Mouse (Mus musculus) gastrocnemius, postnatal 36 days (tissue): Measurements from ENCODE around the gene Hbp1. TPM values are rescaled to one million over a fixed set of nuclear protein-coding genes. Genes with fewer than 3 reads are reported as not detected.

Experiments used
- DNase-seq, 2 experiments: peaks; one replicate each; pipeline ENCODE4 v3.0.0; 2022
- intact Hi-C: fragments of 180-260 bp; cut with DNase I; formaldehyde crosslinking; loops from one replicate; pipeline ENCODE4 v1.15.1; 2025
- long read RNA-seq, 2 experiments: library from polyadenylated mRNA; stranded (forward); transcript quantifications; one replicate each; pipeline ENCODE4 v2.0.0; 2021
- total RNA-seq, 2 experiments: library from RNA; stranded (reverse); gene quantifications; 2 replicates each; pipeline ENCODE4 v1.2.3; 2021

Gene Hbp1
- total RNA-seq = 10 to 100 TPM; 58.2 to 68.0 TPM
- long read RNA-seq, experiment 1, transcript Hbp1-202 (11 exons, 3,142 nt) = major isoform, 33 of 59 reads
- long read RNA-seq, experiment 1, partial matches to known transcripts = 11 of 59 reads
- long read RNA-seq, experiment 1, other reads (novel, unspliced or antisense) = 14 of 59 reads
- long read RNA-seq, experiment 2, transcript Hbp1-202 (11 exons, 3,142 nt) = major isoform, 24 of 47 reads
- long read RNA-seq, experiment 2, partial matches to known transcripts = 8 of 47 reads
- long read RNA-seq, experiment 2, other reads (novel, unspliced or antisense) = 12 of 47 reads

DNA sequence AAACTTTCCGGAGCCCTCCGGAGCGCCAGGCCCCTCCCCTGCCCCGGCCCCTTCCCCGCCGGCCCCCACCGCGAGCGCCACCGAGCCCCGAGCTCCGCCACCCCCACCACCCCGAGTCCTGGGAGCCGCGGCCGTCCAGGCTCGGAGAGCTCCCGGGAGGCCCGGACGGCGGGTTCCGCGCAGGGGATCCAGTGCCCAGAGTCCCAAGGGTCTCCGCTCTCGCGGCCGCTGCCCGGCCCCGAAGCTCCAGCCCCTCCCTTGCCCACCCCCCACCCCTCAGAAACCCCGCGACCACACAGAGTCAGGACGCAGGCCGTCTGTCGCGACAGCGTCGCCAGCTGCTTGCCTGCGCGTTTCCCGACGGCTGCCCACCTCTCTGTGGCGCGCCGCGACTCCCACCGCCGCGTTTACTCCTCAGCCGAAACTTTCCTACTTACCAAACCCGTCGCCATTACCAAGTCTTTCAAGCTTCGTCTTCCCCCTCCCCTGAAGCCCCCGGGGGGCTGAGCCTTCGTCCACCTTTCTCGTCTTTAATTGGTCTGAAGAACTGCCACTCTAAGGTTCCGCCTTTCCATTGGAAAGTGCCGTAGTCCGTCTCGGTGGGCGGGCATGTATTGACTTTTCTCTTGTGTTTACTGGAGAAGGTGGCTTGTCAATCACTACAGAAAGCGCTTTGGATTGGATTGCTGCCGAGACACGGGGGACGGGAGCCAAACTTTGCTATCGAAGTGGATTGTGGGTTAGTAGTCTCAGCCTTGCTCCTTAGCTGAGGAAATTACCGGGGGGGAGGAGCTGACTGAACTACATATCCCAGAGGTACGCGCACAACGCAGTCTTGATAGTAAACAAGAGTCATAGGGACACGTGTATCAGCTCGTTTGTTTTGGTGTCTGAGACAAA lies at the start of gene Hbp1:
Gene Hbp1, minus strand, starts transcription at position 777 of the 900 bp plus-strand sequence.
- intact Hi-C loops = no loop called here
- peak; percentile 99 for DNase-seq

DNA sequence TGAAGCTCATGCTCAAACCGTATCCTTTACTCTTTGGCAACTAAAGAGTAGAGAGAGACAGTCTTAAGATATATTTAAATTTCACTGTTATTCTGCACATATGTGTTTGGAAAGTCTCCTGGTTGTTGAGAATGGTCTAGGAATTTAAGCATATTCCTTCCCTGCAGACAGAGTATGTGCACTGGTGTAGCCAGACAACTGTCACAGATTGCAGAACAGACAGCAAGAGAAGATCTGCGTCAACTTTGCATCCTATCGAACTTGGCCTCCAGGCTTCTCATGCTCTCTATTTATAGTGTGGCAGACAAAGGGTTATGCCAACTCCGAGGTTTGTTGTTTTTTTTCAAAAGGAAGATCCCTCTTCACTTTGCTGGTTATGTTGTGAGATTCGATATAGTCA lies 48.4 kb upstream of the Hbp1 start:
- intact Hi-C loops = no loop called here
- no peak for DNase-seq

DNA sequence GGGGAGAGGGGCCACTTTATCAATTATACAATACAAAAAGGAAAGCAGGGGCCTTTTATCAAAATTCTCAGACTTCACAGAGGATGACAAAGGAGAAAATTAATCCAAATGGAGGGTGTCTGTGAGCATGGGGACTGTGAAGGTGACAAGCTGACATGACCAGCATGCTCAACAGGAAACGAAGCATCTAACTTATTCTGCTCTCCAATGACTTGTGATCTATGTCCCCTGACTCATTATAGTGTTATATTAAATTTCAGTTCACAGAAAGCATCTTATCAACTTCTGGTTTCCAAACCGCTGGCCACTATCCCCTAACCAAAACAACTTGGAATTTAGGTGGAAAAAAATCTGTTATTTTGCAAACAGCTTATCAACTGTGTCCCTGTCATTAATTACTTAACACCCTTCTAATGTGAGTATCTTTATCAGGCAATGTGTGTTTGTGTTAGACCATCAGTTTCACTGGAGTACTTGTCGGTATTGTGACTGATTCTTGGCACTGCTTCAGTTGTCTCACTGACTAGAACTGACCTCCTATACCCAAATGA lies 47.1 kb upstream of the Hbp1 start:
- intact Hi-C loops = no loop called here

DNA sequence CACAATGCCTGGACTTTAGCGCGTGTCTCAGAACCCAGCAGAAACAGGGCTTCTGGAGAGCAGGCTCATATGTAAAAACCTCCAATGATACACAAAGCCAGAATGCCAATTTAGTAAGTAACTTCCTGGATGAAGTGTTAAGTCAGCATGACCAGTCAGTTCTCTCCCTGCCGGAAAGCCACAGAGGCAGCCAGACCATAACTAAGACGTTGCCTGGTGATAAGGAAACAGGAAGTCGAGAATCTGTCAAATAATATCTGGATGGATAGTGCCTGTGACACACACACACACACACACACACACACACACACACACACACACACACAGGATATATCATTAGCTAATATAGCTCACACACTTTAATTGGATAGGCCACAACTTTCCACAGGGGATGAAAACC lies 46.5 kb upstream of the Hbp1 start:
- no peak for DNase-seq
- intact Hi-C loops = no loop called here

More for the DNA sequence above, 47.1 kb upstream of the Hbp1 start:
- no peak for DNase-seq

DNA sequence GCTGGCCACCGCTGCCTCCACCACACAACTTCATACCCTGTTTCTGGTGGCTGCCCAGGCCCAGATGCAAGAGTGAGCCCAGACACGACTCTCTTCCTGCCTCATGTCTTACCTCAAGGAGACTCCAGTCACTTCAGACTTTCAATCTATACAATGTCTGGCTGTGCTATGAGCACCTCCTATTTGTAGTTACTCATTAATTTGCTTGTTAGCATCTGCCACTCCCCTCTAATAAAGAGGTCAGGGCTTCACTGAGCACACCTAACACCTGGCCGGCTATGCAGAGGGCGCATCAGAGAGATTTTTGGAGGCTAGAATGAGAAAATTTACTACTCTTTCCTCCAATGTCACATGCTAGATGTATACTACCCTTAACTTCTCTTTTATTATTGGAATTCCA lies 40.2 kb upstream of the Hbp1 start:
- intact Hi-C loops = no loop called here
- no peak for DNase-seq

DNA sequence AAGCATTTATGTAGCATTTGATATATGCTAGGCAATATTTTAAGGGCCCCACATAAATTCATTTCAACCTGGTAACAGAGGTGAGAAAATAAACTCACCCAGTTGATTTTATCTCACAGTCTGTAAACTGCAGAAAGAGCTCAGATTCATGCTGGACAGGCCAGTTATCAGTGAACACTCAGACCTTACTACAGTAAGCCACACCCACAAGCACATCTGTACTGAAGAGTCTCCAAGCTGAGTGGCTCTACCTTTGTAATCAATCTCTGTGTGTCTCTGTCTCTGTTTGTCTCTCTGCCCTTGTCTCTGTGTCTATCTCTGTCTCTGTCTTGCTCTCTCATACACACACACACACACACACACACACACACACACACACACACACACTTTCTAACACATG lies 39.4 kb upstream of the Hbp1 start:
- intact Hi-C loops = no loop called here
- no peak for DNase-seq

DNA sequence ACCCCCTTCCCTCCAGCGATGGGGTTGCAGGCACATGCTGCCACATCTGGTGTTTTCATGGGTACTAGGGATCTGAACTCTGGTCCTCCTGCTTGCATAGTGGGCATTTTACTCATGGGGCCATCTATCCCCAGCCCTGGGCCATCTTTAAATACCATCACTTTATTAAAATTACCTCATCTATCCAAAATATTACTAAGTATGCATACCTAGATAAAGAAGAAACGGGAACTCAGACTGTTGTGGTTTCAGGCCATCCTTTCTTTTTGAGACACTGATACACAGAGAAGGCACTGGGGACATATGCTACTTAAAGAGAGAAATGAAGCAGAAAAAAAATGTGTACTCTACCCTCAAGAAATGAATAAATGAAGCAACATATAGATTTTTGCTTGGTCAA lies 36.1 kb upstream of the Hbp1 start:
- intact Hi-C loops = no loop called here
- DNase-seq = no peak

DNA sequence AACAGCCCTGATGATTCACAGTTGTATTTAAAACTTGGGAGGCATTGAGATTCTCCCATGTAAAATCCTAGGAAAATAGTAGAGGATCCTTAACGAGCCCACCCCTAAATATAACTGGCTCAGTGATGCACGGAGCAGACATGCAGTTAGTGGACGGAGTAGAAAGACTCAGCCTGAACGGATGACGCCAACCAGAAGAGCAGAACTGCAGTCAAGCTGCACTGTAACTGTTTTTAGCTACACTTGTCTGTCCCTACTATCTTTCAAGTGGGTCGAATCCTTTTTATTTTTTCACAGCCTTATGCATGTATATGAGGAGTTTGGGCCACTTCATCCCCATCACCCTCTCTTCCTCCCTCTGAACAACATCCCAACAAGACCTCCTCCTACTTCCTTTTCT lies 35.4 kb upstream of the Hbp1 start:
- intact Hi-C loops = no loop called here
- no peak for DNase-seq

DNA sequence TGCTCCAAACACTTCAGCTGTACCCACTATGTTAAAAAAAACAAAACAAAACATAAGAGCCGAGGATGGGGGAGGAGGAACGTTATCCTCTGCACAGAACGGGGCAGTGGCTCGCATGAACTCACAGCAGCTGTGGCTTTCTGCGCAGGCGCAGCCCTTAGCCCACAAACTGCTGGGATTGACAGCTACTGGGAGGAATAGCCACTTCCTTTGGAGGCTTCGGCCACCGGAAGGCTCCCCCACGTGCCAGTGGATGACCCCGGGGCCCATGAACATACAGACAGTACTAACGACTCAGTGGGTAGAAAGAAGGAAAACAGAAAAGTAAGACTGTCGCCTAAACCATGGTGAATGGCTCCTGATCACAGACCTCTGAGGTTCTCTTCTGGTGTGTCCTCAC lies 34.3 kb upstream of the Hbp1 start:
- DNase-seq = no peak
- intact Hi-C loops = no loop called here

DNA sequence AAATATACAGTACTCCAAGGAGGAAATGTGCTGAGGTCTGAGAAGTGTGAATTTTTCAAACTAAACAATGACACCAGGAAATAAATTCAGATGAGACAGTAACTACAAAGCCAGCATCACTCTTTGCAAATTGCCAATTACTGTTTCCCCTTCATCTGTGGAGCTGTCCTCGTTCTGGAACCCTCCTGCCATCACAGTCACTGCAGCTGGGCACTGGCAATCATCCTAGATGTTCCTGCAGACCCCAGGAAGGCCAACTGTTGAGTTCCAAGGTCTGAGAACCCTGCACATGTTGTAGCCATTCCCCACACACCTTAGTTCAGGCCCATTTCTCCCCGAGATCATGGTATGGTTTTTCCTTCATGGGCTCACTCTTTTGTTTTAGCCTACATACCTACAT lies 33.9 kb upstream of the Hbp1 start:
- DNase-seq = no peak
- intact Hi-C loops = no loop called here

DNA sequence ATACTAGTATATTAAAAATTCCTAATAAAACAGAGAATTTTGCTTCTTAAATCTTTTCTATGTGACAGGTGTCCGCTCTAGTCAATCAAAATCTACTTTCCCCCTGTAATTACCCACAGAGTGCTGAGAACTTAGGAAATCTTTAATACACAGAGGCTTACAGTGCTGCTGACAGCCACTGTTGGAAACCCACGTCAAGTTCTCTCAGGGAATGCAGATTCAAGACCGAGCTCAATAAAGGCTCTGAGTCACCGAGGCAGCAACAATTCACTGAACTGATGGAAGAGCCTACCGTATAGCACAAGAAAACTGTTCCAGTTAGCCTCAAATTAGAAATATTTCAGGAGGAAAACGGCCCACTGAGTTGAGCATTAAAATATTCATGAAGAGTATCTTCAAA lies 33.4 kb upstream of the Hbp1 start:
- DNase-seq = no peak
- intact Hi-C loops = no loop called here

DNA sequence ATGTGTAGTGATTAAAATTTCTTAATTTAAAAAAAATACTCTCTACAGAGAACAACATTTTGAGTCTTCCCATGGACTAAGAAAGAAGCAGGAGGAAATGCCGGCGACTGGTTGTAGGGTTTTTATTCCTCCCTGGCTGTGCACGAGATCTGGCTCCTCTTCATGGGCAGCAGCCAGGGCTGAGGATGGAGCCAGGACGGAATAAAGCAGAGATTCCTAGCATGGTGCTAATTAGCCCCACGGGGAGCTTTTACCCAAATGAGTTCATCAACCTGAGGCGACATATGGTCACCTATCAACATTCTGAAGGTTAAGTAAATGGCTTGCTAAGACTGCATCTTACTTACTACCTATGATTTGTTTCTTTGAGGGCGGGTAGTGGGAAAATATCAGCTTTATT lies 32.9 kb upstream of the Hbp1 start:
- intact Hi-C loops = no loop called here
- DNase-seq = no peak

DNA sequence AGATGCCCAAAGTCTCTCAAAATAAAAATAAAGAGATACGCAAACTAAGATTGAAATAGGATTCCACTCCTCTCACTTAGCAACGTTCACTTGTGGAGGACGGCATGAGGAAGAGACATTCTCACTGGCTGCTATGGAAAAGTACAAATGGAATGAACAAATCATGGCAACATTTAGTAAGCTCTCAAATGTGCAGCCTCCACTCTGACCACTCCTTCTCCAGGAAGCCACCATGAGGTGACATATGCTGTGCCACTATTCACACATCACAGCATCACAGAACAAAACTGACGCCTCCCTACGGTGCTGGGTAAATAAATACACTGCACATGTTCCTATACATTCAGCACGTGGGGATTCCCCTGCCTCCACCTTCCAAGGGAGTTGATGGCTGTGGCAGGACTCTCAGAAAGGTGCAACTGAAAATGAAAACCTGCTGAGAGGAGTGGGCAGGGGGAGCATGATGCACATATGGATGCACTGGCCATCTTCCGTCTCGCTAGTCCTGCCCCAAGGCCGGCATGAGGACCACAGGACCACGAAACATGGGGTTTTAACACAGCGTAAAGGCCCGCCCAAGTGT lies 27.4 kb upstream of the Hbp1 start:
- DNase-seq = no peak
- intact Hi-C loops = no loop called here

DNA sequence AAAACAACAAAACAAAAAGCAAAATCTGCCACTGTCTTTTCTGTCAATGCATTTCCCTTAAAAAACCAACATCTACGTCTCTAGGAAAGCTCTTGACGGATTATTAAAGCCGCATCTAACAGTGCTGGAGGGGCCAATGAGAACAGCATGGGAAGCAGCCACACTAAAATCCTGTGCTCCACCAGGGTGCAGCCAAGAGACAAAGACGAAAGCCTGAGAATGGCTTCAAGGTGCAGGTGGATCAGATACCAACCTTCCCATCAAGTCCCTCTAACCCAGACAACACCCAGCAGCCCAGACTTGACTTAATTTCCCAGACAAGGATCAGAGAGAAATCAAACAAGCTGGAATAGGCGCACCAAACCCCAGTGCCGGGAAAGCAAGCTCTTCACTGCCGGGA lies 26.2 kb upstream of the Hbp1 start:
- DNase-seq = no peak
- intact Hi-C loops = no loop called here

DNA sequence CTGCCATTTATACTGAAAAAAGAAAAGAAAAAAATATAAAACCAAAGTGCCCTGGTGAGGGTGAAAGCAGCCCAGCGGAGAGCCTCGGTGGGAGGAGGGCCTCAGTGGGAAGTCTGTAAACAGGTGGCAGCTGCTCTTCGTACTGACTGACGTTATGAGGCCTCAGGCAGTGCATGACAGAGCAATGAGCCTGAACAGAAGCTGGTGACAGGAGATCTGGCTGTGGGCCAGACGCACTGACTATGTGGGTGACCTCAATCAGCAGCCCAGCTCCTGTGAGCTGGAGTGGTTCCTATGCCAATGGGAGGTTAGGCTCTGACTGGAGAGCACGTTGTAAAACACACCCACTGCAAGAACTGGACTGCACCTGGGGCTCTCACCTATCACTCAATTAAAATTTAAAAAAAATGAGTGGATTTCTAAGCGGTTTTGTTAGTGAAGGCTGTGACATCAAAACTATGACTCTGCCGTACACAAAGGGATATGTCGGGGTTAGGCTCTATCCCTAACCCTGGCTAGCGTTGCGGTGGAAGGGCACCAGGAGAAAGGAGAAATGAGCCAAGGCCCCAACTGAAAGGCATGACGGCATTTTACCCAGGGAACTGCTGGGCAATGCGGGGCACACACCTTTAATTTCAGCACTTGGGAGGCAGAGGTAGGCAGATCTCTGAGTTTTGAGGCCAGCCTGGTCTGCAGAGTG lies 23.3 kb upstream of the Hbp1 start:
- peak in 1 of 2 experiments; percentile 27 for DNase-seq
- intact Hi-C loops = no loop called here

DNA sequence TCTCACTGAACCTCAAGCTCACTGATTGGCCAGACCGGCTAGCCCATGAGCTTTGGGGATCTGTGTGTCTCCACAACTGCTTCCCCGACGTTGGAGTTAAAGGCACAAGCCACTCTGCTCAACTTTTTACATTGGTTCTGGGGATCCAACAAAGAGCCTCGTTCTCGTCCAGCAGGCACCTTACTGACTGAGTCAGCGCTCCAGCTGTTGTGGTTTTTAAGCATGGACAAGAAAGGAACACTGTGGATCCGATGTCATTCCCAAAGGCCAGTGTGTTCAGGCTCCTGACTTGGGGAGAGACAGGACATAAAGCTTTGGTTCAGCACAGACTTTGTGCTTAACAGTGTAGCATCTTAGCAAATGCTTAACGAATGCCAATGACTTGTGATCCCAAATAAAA lies 21.2 kb upstream of the Hbp1 start:
- intact Hi-C loops = no loop called here
- DNase-seq = no peak

DNA sequence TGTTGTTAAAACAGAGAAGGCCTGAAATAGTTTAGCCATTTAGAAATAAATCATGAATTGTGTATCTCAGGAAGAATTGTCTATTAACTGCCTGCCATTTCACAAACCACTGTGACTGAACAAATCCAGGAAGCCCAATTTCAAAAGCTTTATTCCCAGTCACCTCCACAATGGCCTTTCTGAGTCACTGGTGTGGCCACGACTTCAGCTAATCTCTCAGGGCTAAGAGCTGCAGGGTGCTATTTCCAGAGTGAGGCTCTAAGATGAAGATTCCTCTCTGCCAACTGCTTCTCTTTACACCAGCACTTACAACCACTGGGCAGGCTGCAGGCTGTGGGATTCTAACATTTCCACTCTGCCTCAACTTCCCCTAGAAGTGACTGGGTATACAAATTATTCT lies 18.8 kb upstream of the Hbp1 start:
- DNase-seq = no peak
- intact Hi-C loops = loop anchor here (2.0 to 5.0 kb wide), 2 partner anchors 93 to 278 kb away; partner anchors contain the start of gene Prkar2b

DNA sequence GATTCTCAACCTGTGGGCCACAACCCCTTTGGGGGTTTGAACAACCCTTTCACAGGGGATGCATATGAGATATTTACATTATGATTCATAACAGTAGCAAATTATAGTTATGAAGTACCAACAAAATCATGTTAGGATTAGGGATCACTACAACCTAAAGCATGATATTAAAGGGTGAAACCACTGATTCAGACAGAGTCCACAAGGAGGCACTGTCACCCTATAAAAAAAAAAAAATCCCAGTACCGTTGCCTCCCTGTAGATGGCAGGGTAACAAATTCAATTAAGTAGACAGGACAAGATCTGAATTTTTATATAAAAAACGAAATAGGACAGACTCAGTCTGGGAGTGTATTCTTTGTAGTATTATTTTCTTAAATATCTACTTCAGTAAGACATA lies 17.2 kb upstream of the Hbp1 start:
- intact Hi-C loops = loop anchor here (1.0 to 5.0 kb wide), 3 partner anchors 95 to 411 kb away; partner anchors contain the start of genes Ccdc71l and Prkar2b
- DNase-seq = no peak

DNA sequence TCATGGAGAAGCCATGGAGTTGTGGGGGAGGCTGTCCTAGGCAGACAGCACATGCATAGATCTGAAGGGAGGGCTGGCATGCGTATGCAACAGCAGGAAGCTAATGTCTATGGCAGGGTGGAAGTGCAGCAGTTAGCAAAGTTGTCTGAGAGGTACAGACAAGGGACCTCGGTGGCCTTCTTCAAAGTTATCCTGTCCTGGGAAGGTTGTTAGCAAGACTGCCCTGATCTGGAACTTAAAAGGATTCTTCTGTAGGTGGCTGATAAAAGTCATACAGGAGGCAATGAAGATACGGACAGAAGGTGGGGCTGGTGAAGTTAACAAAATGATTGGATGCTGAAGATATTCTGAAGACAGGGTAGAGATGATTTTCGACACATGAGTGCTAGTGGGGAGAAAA lies 16.1 kb upstream of the Hbp1 start:
- intact Hi-C loops = loop anchor here (2.0 to 5.0 kb wide), 2 partner anchors 96 to 412 kb away; partner anchors contain the start of genes Ccdc71l and Prkar2b
- DNase-seq = no peak

DNA sequence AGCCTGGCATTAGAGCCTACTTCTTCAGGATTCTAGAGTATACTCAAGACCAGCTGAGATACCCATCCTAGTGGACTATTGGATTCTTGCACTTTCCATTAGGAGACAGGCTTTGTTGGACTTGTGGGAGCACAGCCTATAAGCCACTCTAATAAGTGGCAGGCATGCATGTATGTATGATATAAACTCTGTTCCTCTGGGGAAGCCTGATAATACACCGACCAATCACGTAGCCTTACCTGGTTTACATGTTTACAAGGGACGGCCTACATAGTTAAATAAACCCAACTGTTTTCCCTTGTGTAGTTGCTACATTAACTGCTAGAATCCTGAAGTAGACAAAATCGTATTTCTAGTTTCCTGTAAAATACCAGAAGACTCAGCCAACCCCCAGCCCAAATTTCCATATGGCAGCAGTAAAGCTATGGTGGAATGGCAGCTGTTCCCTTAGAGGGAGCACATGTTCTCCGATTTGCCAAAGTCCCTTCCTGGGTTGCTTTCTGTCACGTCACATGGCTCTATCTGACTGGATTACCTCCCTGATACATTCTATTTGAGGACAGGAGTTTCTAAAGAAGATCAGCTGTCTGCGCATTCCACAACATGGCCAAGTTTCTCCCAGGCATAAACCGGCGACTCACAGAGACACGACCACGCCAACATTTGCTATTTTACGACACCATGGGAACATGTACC lies 15.3 kb upstream of the Hbp1 start:
- intact Hi-C loops = loop anchor here (2.0 to 5.0 kb wide), 2 partner anchors 97 to 413 kb away; partner anchors contain the start of genes Ccdc71l and Prkar2b
- DNase-seq = no peak
